Mouse (Mus musculus) neural tube, embryonic 12.5 days (tissue): ENCODE results near the gene Zbtb7b. TPM values are rescaled to one million over a fixed set of nuclear protein-coding genes. Genes with fewer than 3 reads are reported as not detected.
A peak's percentile ranks its signal among the peaks of the same experiment; 100 is the strongest.

Experiments
- ATAC-seq: fragments of 200-750 bp; cut with Nextera tagmentation; 2 replicates; pipeline ENCODE4 v1.8.0; 2017; ENCODE audit warnings: low read depth, mild to moderate bottlenecking, moderate TSS enrichment, moderate library complexity; ENCODE audit not compliant: low FRiP score
- H3K27ac ChIP-seq: fragments of 300-500 bp; sonication (generic); 2 replicates; pipeline ENCODE4 v1.5.1; 2016
- H3K27me3 ChIP-seq: fragments of 300-500 bp; sonication (generic); replicated peaks from 2 replicates; pipeline ENCODE4 v1.6.1; 2016; ENCODE audit warnings: mild to moderate bottlenecking
- H3K36me3 ChIP-seq: fragments of 300-500 bp; sonication (generic); 2 replicates; pipeline ENCODE4 v1.6.1; 2016; ENCODE audit warnings: mild to moderate bottlenecking
- H3K4me1 ChIP-seq: fragments of 300-500 bp; sonication (generic); 2 replicates; pipeline ENCODE4 v1.6.1; 2016
- H3K4me2 ChIP-seq: fragments of 300-500 bp; sonication (generic); replicated peaks from 2 replicates; pipeline ENCODE4 v1.6.1; 2016; ENCODE audit warnings: mild to moderate bottlenecking
- H3K4me3 ChIP-seq: fragments of 300-500 bp; sonication (generic); 2 replicates; pipeline ENCODE4 v1.5.1; 2016
- H3K9ac ChIP-seq: fragments of 300-500 bp; sonication (generic); 2 replicates; pipeline ENCODE4 v1.6.1; 2016; ENCODE audit warnings: mild to moderate bottlenecking
- H3K9me3 ChIP-seq: fragments of 300-500 bp; sonication (generic); 2 replicates; pipeline ENCODE4 v1.6.1; 2016; ENCODE audit warnings: mild to moderate bottlenecking
- WGBS: fragments of 180-500 bp; shearing (Covaris S2); methylation state at CpG from one replicate; pipeline ENCODE4 v1.1.7; 2016; 5-methylcytosine and 5-hydroxymethylcytosine counted together
- polyA plus RNA-seq: library from polyadenylated mRNA; unstranded; fragments of >200 nt; fragmentation: Nextera tagmentation; extraction: Ambion mirVana; gene quantifications from 2 replicates; pipeline ENCODE4 v1.2.1, GENCODE M21; 2016

Gene Zbtb7b
- polyA plus RNA-seq, 1 experiment from 2014 or later, result 0.71 TPM

- Histone ChIP-seq H3K27ac (no peak overlapping the region), H3K4me1 (peaks cover 35% of the 10 kb centered on the region), H3K4me3 (no peak overlapping the region), H3K4me2 (no peak overlapping the region), H3K9ac (no peak overlapping the region), H3K27me3 (no peaks in the 10 kb centered on the region), H3K36me3 (peaks cover 29% of the 10 kb centered on the region), H3K9me3 (no peaks in the 10 kb centered on the region)
- 94% methylated on average over 5 of the region's 5 CpGs for WGBS
- no peak for ATAC-seq
Measured at GRCm38 (mm10) chr3:89424416-89425140, 30.0 kb upstream of the Zbtb7b start.

GRCm38 (mm10) chr3:89422556-89423205, 28.1 kb upstream of the Zbtb7b start:
- H3K9me3 ChIP-seq, result no peaks in the 10 kb centered on the region
- H3K27ac ChIP-seq, result no peak overlapping the region
- peaks cover 44% of the 10 kb centered on the region for H3K4me1 ChIP-seq
- no peak for ATAC-seq
- H3K27me3 ChIP-seq, result no peaks in the 10 kb centered on the region
- 74% methylated on average over 6 of the region's 6 CpGs for WGBS
- peaks cover 29% of the 10 kb centered on the region for H3K36me3 ChIP-seq
- no peak overlapping the region for H3K9ac ChIP-seq
- peak overlapping the region; percentile 64 for H3K4me2 ChIP-seq
- peak overlapping the region; percentile 36; the same call in 1 of the 2 replicates for H3K4me3 ChIP-seq

GRCm38 (mm10) chr3:89421810-89422473, 27.4 kb upstream of the Zbtb7b start:
- 12% methylated on average over 22 of the region's 22 CpGs for WGBS
- Histone ChIP-seq H3K27me3 (no peaks in the 10 kb centered on the region), H3K36me3 (peaks cover 23% of the 10 kb centered on the region), H3K27ac (peak overlapping the region; percentile 32; the same call in 1 of the 2 replicates), H3K4me3 (peak overlapping the region; percentile 36), H3K4me2 (peak overlapping the region; percentile 64), H3K9ac (peak overlapping the region; percentile 60), H3K4me1 (peaks cover 50% of the 10 kb centered on the region), H3K9me3 (no peaks in the 10 kb centered on the region)
- no peak for ATAC-seq

GRCm38 (mm10) chr3:89421002-89421774, 26.6 kb upstream of the Zbtb7b start:
- H3K4me2 ChIP-seq, result peak overlapping the region; percentile 64
- peaks cover 50% of the 10 kb centered on the region for H3K4me1 ChIP-seq
- 0 out of 2 replicates have a peak overlapping the region, but pooled peaks have one; percentile 32 for H3K27ac ChIP-seq
- peak overlapping the region; percentile 60 for H3K9ac ChIP-seq
- no peaks in the 10 kb centered on the region for H3K9me3 ChIP-seq
- ATAC-seq, result no peak
- peaks cover 16% of the 10 kb centered on the region for H3K36me3 ChIP-seq
- WGBS, result 4% methylated on average over 11 of the region's 11 CpGs
- no peaks in the 10 kb centered on the region for H3K27me3 ChIP-seq
- peak overlapping the region; percentile 36 for H3K4me3 ChIP-seq

- Histone ChIP-seq H3K27me3 (no peaks in the 10 kb centered on the region), H3K9ac (0 out of 2 replicates have a peak overlapping the region, but pooled peaks have one; percentile 5), H3K4me2 (peak overlapping the region; percentile 64), H3K36me3 (peaks cover 21% of the 10 kb centered on the region), H3K4me3 (no peak overlapping the region), H3K9me3 (no peaks in the 10 kb centered on the region), H3K4me1 (peaks cover 50% of the 10 kb centered on the region), H3K27ac (no peak overlapping the region)
- no peak for ATAC-seq
- 52% methylated on average over 2 of the region's 2 CpGs for WGBS
Measured at GRCm38 (mm10) chr3:89420421-89420820, 25.8 kb upstream of the Zbtb7b start.

GRCm38 (mm10) chr3:89419981-89420380, 25.4 kb upstream of the Zbtb7b start:
- Histone ChIP-seq H3K9me3 (no peaks in the 10 kb centered on the region), H3K9ac (peak overlapping the region; percentile 64; the same call in 1 of the 2 replicates), H3K27ac (0 out of 2 replicates have a peak overlapping the region, but pooled peaks have one; percentile 70), H3K27me3 (no peaks in the 10 kb centered on the region), H3K36me3 (peaks cover 21% of the 10 kb centered on the region), H3K4me3 (peak overlapping the region; percentile 56), H3K4me1 (peaks cover 50% of the 10 kb centered on the region), H3K4me2 (peak overlapping the region; percentile 80)
- no peak for ATAC-seq
- 18% methylated on average over 3 of the region's 3 CpGs for WGBS

- 0 out of 2 replicates have a peak overlapping the region, but pooled peaks have one; percentile 70 for H3K27ac ChIP-seq
- peaks cover 50% of the 10 kb centered on the region for H3K4me1 ChIP-seq
- H3K36me3 ChIP-seq, result peaks cover 21% of the 10 kb centered on the region
- 1% methylated on average over 9 of the region's 9 CpGs for WGBS
- peak overlapping the region; percentile 64 for H3K9ac ChIP-seq
- no peaks in the 10 kb centered on the region for H3K9me3 ChIP-seq
- peak overlapping the region; percentile 56 for H3K4me3 ChIP-seq
- no peaks in the 10 kb centered on the region for H3K27me3 ChIP-seq
- ATAC-seq, result no peak
- H3K4me2 ChIP-seq, result peak overlapping the region; percentile 80
Measured at GRCm38 (mm10) chr3:89419571-89419970, 25.0 kb upstream of the Zbtb7b start.

GRCm38 (mm10) chr3:89418861-89419250, 24.3 kb upstream of the Zbtb7b start:
- peak overlapping the region; percentile 80 for H3K4me2 ChIP-seq
- peak overlapping the region; percentile 70 for H3K27ac ChIP-seq
- peaks cover 19% of the 10 kb centered on the region for H3K36me3 ChIP-seq
- under 1% methylated on average over 16 of the region's 16 CpGs for WGBS
- peak overlapping the region; percentile 56 for H3K4me3 ChIP-seq
- no peaks in the 10 kb centered on the region for H3K27me3 ChIP-seq
- H3K9me3 ChIP-seq, result no peaks in the 10 kb centered on the region
- H3K4me1 ChIP-seq, result peaks cover 50% of the 10 kb centered on the region
- H3K9ac ChIP-seq, result peak overlapping the region; percentile 64
- ATAC-seq, result peak; percentile 22

- H3K4me1 ChIP-seq, result peaks cover 48% of the 10 kb centered on the region
- peak within 1 kb of the TSS; percentile 64 for H3K9ac ChIP-seq
- no peaks in the 10 kb centered on the region for H3K27me3 ChIP-seq
- peaks cover 18% of the 10 kb centered on the region for H3K36me3 ChIP-seq
- peak; percentile 94 for ATAC-seq
- WGBS, result under 1% methylated on average over 39 of the region's 39 CpGs
- H3K9me3 ChIP-seq, result no peaks in the 10 kb centered on the region
- H3K4me3 ChIP-seq, result peak within 1 kb of the TSS; percentile 56
- peak within 1 kb of the TSS; percentile 70 for H3K27ac ChIP-seq
- peak within 1 kb of the TSS; percentile 80 for H3K4me2 ChIP-seq
Measured at GRCm38 (mm10) chr3:89418170-89418860, 23.7 kb upstream of the Zbtb7b start, which contains the start of the genes Cks1b and Shc1. Gene Cks1b (minus strand): TSS chr3:89418383. Gene Shc1 (plus strand): TSS chr3:89418443.

- H3K9ac ChIP-seq, result peak overlapping the region; percentile 53
- peaks cover 43% of the 10 kb centered on the region for H3K4me1 ChIP-seq
- H3K4me2 ChIP-seq, result peak overlapping the region; percentile 80
- no peaks in the 10 kb centered on the region for H3K9me3 ChIP-seq
- peak; percentile 62 for ATAC-seq
- WGBS, result 0% methylated on average over 20 of the region's 20 CpGs
- no peaks in the 10 kb centered on the region for H3K27me3 ChIP-seq
- H3K4me3 ChIP-seq, result peak overlapping the region; percentile 56
- peaks cover 18% of the 10 kb centered on the region for H3K36me3 ChIP-seq
- H3K27ac ChIP-seq, result no peak overlapping the region
Measured at GRCm38 (mm10) chr3:89417840-89418169, 23.2 kb upstream of the Zbtb7b start.

- Histone ChIP-seq H3K27ac (no peak overlapping the region), H3K4me1 (peaks cover 36% of the 10 kb centered on the region), H3K27me3 (no peaks in the 10 kb centered on the region), H3K9me3 (no peaks in the 10 kb centered on the region), H3K4me2 (peak overlapping the region; percentile 80), H3K4me3 (peak overlapping the region; percentile 56), H3K36me3 (peaks cover 18% of the 10 kb centered on the region), H3K9ac (peak overlapping the region; percentile 53)
- ATAC-seq, result no peak
- WGBS, result 35% methylated on average over 2 of the region's 2 CpGs
Measured at GRCm38 (mm10) chr3:89417131-89417530, 22.6 kb upstream of the Zbtb7b start.
